Mouse (Mus musculus) layer of hippocampus, postnatal 25 days (tissue): ENCODE measurements around the gene Olfr827. TPM values are rescaled to one million over a fixed set of nuclear protein-coding genes. Genes with fewer than 3 reads are reported as not detected.

Source experiments
- DNase-seq, 2 experiments: peaks; one replicate each; pipeline ENCODE4 v3.0.0; 2022; ENCODE audit warnings: mixed read lengths in 2 of 2, low spot score in 1 of 2; ENCODE audit errors: extremely low spot score in 1 of 2
- total RNA-seq, 2 experiments: library from RNA; stranded (reverse); gene quantifications; 2 replicates each; pipeline ENCODE4 v1.2.3; 2021

The Olfr827 gene
- not detected for total RNA-seq

DNA sequence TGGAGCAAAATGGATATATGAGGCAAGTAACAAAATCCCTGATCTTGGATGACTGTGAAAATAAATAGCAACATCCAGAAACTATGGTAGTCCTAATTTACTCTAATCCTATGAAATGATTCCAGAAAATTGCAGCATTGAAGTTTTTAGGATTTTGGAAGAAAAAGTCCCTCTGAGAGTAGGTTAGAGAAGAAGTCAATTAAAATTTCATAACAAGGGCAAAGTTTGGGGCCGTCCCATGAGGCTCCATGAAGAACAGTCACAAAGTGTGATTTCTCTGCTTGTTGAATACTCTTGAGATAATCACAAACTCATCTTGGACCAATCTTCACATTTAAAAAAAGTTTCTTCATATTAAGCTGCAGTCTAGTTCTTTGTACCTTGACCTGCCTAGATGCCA is at the start of gene Olfr827:
Olfr827 (minus strand) TSS at position 101 of the 400 bp plus-strand sequence.
- DNase-seq = no peak

DNA sequence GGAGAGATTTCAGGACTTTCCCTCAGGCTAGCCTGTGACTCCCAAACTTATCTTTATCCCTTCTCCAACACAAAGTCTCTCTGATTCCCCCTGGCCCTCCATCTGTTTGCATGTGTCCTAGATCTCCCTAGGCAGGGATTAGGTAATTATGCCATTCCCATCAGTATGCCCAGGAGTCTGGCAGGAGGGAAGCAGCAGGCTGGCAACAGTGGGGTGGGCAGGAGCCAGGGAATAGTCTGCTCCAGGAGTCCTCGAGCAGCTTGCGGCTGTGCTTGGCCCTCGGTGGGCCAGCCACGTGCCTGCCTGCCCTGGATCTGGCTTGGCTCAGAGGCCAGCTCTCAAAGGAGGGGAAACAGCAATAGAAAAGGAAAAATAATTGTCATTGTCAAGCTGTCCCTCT is 49.0 kb upstream of the Olfr827 start:
- DNase-seq = peak in 1 of 2 experiments; percentile 13

DNA sequence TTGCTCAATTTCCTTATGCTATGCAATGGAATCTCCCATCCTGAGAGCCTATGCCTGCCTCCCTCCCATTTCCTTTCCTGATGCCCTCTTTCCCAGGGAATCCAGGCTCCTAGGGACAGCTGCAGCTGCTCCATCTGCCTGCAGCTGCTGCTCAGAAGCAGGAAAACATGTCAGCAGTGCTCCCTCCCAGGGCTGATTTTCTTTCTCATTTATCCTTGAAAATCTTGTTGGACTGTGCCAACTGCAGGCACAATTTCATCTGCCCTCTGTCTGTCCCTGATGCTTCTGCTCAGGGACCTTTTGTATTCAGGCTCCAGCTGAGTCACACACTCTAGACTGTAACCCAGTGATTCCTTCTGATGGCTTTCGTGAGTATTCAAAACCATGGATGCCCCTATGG is 45.3 kb upstream of the Olfr827 start:
- DNase-seq = no peak

DNA sequence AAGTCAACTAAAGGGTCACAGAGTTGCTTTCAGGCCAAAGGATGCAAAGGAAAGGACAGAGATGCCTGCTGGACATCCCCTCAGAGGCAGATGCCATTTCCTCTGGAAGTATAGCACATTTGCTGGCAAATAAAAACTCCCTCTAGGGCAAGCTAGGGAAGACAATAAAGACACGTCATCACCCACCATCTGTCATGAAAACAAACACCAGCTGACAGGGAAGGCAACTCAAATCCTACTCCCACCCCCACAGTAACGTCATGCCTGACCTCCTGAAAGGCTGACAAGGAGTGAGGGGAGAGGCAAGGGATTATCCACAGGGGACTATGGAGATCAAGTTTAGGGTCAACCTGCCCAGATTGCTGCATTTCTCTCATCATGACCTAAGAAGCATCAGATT is 30.1 kb upstream of the Olfr827 start:
- peak in 1 of 2 experiments; percentile 9 for DNase-seq

DNA sequence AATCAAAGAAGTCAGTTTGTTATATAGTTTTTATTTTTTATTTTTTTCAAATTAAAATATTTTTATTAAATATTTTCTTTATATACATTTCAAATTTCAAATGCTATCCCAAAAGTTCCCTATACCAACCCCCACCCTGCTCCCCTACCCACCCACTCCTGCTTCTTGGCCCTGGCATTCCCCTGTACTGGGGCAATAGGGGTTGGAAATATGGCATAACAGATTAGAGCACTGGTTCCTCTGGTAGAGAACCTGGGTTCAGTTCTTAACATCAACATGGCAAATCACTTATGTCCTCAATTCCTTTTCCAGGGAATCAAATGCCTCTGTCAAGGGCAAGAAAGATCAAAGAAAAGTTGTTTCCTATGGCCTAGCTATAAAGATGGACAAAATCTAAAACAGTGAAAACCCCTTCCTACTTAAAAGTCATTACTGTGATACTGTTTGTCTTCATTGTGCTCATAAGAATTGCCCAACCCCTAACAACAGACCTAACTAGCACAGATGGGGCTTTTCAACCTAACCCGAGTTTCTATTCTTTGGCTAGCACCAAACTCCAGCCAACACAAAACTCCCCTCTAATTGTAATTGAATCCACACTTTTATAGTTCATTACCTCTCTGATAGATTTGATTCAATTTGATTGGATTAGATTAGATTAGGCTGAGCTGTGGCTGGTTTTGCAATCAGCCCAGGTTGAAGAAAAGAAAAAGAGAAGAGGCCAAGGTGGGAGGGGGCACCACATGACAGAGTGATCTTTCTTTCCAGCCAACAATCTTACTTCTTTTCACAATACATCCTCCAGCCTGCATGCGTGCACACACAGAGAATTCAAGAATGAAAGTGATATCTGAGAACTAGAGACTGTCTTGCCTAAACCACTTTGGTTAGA is 24.4 kb upstream of the Olfr827 start:
- no peak for DNase-seq

DNA sequence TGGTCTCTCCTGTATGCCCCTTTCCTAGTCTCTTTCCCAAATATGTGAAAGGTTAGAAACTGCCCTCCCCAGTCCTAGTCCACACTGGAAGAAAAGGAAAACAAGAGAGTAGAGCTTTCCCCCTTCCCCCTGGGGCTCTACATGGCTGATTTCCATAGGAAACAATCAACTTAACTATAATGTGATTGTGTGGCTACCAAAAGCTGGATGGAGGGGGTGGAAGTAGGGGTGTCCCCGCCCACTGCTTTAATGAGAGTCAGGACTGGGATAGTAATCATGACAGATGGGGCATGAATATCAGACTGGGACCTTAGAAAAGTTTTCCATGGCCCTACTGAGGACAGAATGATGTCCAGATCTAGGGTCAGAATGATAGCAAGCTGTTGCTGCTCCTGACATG is 20.4 kb upstream of the Olfr827 start:
- DNase-seq = no peak

DNA sequence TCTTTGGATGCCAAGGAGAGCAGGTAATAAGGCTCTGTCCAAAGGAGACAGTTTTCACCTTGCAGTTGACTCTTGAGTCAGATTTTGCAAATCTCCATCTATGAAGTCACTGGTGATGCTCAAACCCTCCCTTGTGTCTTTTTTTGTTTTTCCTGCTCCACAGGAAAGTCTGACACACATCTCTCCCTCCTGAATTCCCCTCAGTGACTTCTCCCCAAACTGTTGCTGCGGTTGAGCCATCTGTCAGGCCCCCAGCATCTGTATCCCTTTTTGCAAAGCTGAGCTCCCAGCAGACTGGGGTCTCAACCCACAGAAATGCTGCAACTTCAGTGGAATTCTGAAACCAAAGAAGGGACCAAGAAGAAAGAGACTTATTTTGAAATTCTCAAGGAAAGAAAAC is 17.9 kb upstream of the Olfr827 start:
- no peak for DNase-seq

DNA sequence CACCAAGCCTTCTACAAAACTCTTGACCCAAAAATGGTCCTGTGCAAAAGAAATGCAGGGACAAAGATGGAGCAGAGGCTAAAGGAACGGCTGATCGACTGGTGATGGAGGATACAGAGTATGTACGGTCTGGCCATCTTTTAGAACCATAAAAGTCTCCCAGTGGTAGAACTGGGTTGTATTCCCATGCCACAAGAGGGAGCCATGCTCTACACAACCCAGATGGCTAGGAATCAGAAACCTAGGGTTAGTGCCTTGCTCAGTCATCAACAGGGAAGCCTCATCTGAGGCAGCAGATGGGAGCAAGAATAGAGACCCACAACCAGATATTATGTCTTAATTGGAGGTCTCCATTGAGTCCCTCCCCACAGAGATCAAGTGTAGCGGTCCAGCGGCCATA is 15.4 kb upstream of the Olfr827 start:
- no peak for DNase-seq

DNA sequence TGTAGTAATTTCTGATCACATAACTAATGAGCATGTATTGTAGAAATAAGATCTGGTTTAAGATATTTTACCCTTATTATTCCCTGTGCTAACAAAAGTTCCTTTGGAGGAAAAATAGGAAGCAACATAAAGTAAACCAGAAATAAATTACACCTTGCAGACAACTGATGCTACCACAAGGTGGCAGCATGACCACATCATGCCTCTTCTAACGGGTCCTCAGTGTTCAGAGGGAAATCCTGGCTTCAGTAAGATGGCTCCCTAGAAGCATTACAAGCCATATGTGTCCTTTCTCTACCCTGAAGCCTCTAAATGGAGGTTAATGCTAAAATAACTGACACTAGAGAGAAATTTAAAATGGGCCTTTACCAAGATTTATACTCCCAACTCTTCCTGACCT is 14.0 kb upstream of the Olfr827 start:
- peak; percentile 14 to 61 for DNase-seq

DNA sequence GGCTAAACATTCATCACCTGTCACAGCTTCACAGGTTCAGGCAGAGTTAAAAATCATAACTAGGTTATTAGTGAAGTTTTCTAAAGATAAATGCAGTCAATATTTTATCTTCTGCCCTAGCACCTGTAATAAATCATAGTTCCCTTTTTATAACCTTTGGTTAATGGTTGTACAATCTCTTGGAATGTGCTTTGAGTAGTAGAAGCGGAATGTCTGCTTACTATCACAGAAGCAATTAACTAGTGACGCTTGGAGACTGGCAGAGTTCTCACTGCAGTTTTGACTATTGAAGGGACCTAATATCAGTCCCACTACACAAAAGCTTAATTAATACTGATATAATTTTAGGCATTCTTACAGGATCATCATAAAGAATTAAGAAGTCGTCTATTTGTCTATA is 10.8 kb upstream of the Olfr827 start:
- no peak for DNase-seq

DNA sequence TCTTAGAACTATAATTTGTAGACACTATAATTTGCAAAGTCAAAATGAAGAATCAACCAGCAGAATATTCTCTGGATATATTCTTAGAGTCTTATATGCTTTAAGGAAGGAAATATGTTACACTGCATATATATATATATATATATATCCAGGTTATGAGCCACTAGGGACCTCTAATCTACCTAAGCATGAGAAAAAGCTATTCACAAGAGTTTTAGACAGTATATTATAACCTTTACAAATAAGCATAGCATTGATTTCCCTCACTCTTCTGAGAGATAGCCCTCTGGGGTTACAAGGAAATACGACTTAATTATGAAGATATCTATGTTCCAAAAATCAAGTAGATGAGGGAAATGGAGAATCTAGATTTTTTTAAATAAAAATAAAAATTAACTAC is 30.1 kb downstream of the Olfr827 start, which contains the start of gene Olfr826:
Olfr826 (minus strand) TSS at position 101 of the 400 bp plus-strand sequence.
- no peak for DNase-seq

DNA sequence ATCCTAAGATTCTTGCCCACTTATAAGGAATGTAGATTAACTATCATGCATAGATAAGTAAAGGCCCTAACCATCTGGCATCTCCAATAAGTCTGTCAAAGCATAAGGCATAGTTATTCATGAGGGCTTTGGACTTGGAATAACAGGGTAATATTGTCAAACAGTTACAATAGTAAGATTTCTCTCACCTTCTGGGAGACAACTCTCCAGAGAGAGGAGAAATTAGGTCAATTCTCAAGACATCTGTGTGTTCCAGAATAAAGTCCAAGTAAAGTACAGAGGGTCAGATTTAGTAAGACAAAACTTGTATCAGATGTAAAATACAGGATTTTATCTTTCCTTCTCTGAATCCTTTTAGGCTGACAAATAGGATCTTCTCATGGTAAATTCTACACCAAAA is 47.5 kb downstream of the Olfr827 start, which contains the start of gene Olfr825:
Olfr825 (minus strand) TSS at position 101 of the 400 bp plus-strand sequence.
- no peak for DNase-seq

DNA sequence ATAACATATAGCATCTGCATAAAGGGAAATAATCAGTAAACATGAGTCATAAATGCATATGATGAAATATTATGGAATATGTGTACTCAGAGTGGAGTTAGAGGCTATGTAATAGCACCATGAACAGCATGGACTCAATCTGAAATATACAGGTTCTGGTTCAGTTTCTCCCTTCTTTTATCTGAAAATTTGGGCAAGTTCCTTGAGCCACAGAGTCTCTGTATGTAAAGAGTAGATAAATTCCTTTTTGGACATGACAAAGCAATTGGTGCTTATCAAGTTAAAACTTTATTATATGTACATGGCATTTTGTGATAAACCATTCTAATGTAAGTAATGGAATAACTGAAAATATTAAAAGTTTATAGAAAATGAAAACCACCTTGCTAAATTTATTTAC is 49.0 kb downstream of the Olfr827 start:
- DNase-seq = no peak

Other genes with a start within 250 kb of the Olfr827 start
- not detected for gene Olfr819, start 247.1 kb downstream of the Olfr827 start, total RNA-seq
- gene Olfr247, start 238.3 kb downstream of the Olfr827 start, total RNA-seq = not detected
- not detected for gene Gm10310, start 229.3 kb downstream of the Olfr827 start, total RNA-seq
- not detected for gene Olfr820, start 201.8 kb downstream of the Olfr827 start, total RNA-seq
- not detected for gene Olfr821, start 184.1 kb downstream of the Olfr827 start, total RNA-seq
- not detected for gene Olfr822, start 143.2 kb downstream of the Olfr827 start, total RNA-seq
- gene Olfr823, start 99.0 kb downstream of the Olfr827 start, total RNA-seq = not detected
- not detected for gene Olfr824, start 84.4 kb downstream of the Olfr827 start, total RNA-seq
- not detected for gene Olfr825, start 47.6 kb downstream of the Olfr827 start, total RNA-seq
- not detected for gene Olfr826, start 30.2 kb downstream of the Olfr827 start, total RNA-seq
- gene Neurod4, start 65.8 kb upstream of the Olfr827 start, total RNA-seq = under 1 TPM in 1 of 2 experiments, not detected in 1; 0.20 TPM
- 1 to 10 TPM; 1.3 to 1.6 TPM for gene Tespa1, start 108.5 kb upstream of the Olfr827 start, total RNA-seq
- gene Vmn2r84, start 179.9 kb upstream of the Olfr827 start, total RNA-seq = under 1 TPM; 0.10 to 0.16 TPM
- under 1 TPM; 0.27 to 0.33 TPM for gene Vmn2r85, start 215.3 kb upstream of the Olfr827 start, total RNA-seq
- gene Vmn2r86, start 241.6 kb upstream of the Olfr827 start, total RNA-seq = under 1 TPM; 0.12 TPM